Mouse (Mus musculus): ENCODE measurements at regions not wholly inside any gene's neighbourhood (a gene's known extent, or its start where the extent isn't known, plus 50 kb on each side); places are given as distances from the start of the nearest gene placed in this dataset.

- no peak overlapping the region for H3K27ac ChIP-seq
- no peaks in the 10 kb centered on the region for H3K36me3 ChIP-seq
- 68% methylated on average over 11 of the region's 11 CpGs for WGBS (ENCODE audit: insufficient replicate concordance)
- H3K9me3 ChIP-seq (replicated peaks), result no peaks in the 10 kb centered on the region
- no peak overlapping the region for H3K4me3 ChIP-seq
- 0 out of 2 replicates have a peak, but pooled peaks cover 10% of the 10 kb centered on the region for H3K4me1 ChIP-seq
- peaks cover 39% of the 10 kb centered on the region for H3K27me3 ChIP-seq (replicated peaks)
- no peak overlapping the region for H3K4me2 ChIP-seq
- no peak overlapping the region for H3K9ac ChIP-seq
- no peak for ATAC-seq
Observed at GRCm38 (mm10) chr2:172751364-172751763, 188.8 kb downstream of the Bmp7 start.

- ATAC-seq, result peak; percentile 56
- Histone ChIP-seq H3K9ac (no peak overlapping the region), H3K27me3 (replicated peaks) (peaks cover 84% of the 10 kb centered on the region), H3K36me3 (no peaks in the 10 kb centered on the region), H3K27ac (no peak overlapping the region), H3K4me2 (no peak overlapping the region), H3K4me1 (0 out of 2 replicates have a peak, but pooled peaks cover 10% of the 10 kb centered on the region), H3K4me3 (no peak overlapping the region), H3K9me3 (replicated peaks) (no peaks in the 10 kb centered on the region)
- WGBS (ENCODE audit: insufficient replicate concordance), result 35% methylated on average over 15 of the region's 15 CpGs
Observed at GRCm38 (mm10) chr2:172755686-172756471, 184.2 kb downstream of the Bmp7 start.

- no peak for ATAC-seq
- Histone ChIP-seq H3K36me3 (no peaks in the 10 kb centered on the region), H3K4me3 (no peak overlapping the region), H3K9ac (no peak overlapping the region), H3K4me1 (0 out of 2 replicates have a peak, but pooled peaks cover 10% of the 10 kb centered on the region), H3K27me3 (replicated peaks) (peaks cover 80% of the 10 kb centered on the region), H3K9me3 (replicated peaks) (no peaks in the 10 kb centered on the region), H3K27ac (no peak overlapping the region), H3K4me2 (no peak overlapping the region)
- 19% methylated on average over 8 of the region's 8 CpGs for WGBS (ENCODE audit: insufficient replicate concordance)
Observed at GRCm38 (mm10) chr2:172756472-172756860, 183.7 kb downstream of the Bmp7 start.

GRCm38 (mm10) chr2:172758497-172758896 is 181.6 kb downstream of the Bmp7 start:
- no peak overlapping the region for H3K4me3 ChIP-seq
- ATAC-seq, result no peak
- H3K4me1 ChIP-seq, result 0 out of 2 replicates have a peak, but pooled peaks cover 10% of the 10 kb centered on the region
- 9% methylated on average over 9 of the region's 9 CpGs for WGBS (ENCODE audit: insufficient replicate concordance)
- H3K9me3 ChIP-seq (replicated peaks), result no peaks in the 10 kb centered on the region
- H3K27me3 ChIP-seq (replicated peaks), result peaks cover 68% of the 10 kb centered on the region
- H3K4me2 ChIP-seq, result no peak overlapping the region
- H3K36me3 ChIP-seq, result no peaks in the 10 kb centered on the region
- no peak overlapping the region for H3K9ac ChIP-seq
- no peak overlapping the region for H3K27ac ChIP-seq

GRCm38 (mm10) chr2:172765260-172765659 is 174.9 kb downstream of the Bmp7 start:
- no peak overlapping the region for H3K9ac ChIP-seq
- H3K4me1 ChIP-seq, result no peaks in the 10 kb centered on the region
- no peak overlapping the region for H3K27ac ChIP-seq
- no peaks in the 10 kb centered on the region for H3K36me3 ChIP-seq
- no peak for ATAC-seq
- no peaks in the 10 kb centered on the region for H3K9me3 ChIP-seq (replicated peaks)
- no peak overlapping the region for H3K4me3 ChIP-seq
- no peak overlapping the region for H3K4me2 ChIP-seq
- H3K27me3 ChIP-seq (replicated peaks), result peaks cover 23% of the 10 kb centered on the region; the same call in 1 of the 2 replicates
- 74% methylated on average over 2 of the region's 2 CpGs for WGBS (ENCODE audit: insufficient replicate concordance)

GRCm38 (mm10) chr2:172766403-172766802 is 173.7 kb downstream of the Bmp7 start:
- Histone ChIP-seq H3K4me3 (no peak overlapping the region), H3K27me3 (replicated peaks) (peaks cover 17% of the 10 kb centered on the region; the same call in 1 of the 2 replicates), H3K9ac (no peak overlapping the region), H3K36me3 (no peaks in the 10 kb centered on the region), H3K4me1 (no peaks in the 10 kb centered on the region), H3K4me2 (no peak overlapping the region), H3K9me3 (replicated peaks) (no peaks in the 10 kb centered on the region), H3K27ac (no peak overlapping the region)
- no peak for ATAC-seq
- 50% methylated on average over 7 of the region's 7 CpGs for WGBS (ENCODE audit: insufficient replicate concordance)

- Histone ChIP-seq H3K36me3 (no peaks in the 10 kb centered on the region), H3K4me3 (no peak overlapping the region), H3K27ac (no peak overlapping the region), H3K4me1 (no peaks in the 10 kb centered on the region), H3K9me3 (replicated peaks) (no peaks in the 10 kb centered on the region), H3K9ac (no peak overlapping the region), H3K4me2 (no peak overlapping the region), H3K27me3 (replicated peaks) (peaks cover 14% of the 10 kb centered on the region; the same call in 1 of the 2 replicates)
- ATAC-seq, result no peak
- WGBS (ENCODE audit: insufficient replicate concordance), result 62% methylated on average over 8 of the region's 8 CpGs
Observed at GRCm38 (mm10) chr2:172768756-172769155, 171.4 kb downstream of the Bmp7 start.

- Histone ChIP-seq H3K9me3 (replicated peaks) (no peaks in the 10 kb centered on the region), H3K36me3 (no peaks in the 10 kb centered on the region), H3K9ac (no peak overlapping the region), H3K4me3 (no peak overlapping the region), H3K4me2 (no peak overlapping the region), H3K4me1 (no peaks in the 10 kb centered on the region), H3K27ac (no peak overlapping the region), H3K27me3 (replicated peaks) (peaks cover 10% of the 10 kb centered on the region; the same call in 1 of the 2 replicates)
- WGBS (ENCODE audit: insufficient replicate concordance), result 67% methylated on average over 6 of the region's 6 CpGs
- ATAC-seq, result no peak
Observed at GRCm38 (mm10) chr2:172770061-172770460, 170.1 kb downstream of the Bmp7 start.

GRCm38 (mm10) chr2:172770606-172771005 is 169.5 kb downstream of the Bmp7 start:
- Histone ChIP-seq H3K9me3 (replicated peaks) (no peaks in the 10 kb centered on the region), H3K27ac (no peak overlapping the region), H3K9ac (no peak overlapping the region), H3K4me3 (no peak overlapping the region), H3K36me3 (no peaks in the 10 kb centered on the region), H3K27me3 (replicated peaks) (peaks cover 10% of the 10 kb centered on the region; the same call in 1 of the 2 replicates), H3K4me2 (no peak overlapping the region), H3K4me1 (no peaks in the 10 kb centered on the region)
- 61% methylated on average over 14 of the region's 14 CpGs for WGBS (ENCODE audit: insufficient replicate concordance)
- no peak for ATAC-seq

- H3K4me2 ChIP-seq, result no peak overlapping the region
- 0 out of 2 replicates have a peak, but pooled peaks cover 4% of the 10 kb centered on the region for H3K9me3 ChIP-seq (replicated peaks)
- H3K36me3 ChIP-seq, result no peaks in the 10 kb centered on the region
- WGBS (ENCODE audit: insufficient replicate concordance), result 0% methylated on average over 2 of the region's 2 CpGs
- H3K27me3 ChIP-seq (replicated peaks), result peaks cover 5% of the 10 kb centered on the region; the same call in 1 of the 2 replicates
- 0 out of 2 replicates have a peak, but pooled peaks have one; percentile 29 for ATAC-seq
- no peak overlapping the region for H3K4me3 ChIP-seq
- no peak overlapping the region for H3K27ac ChIP-seq
- no peaks in the 10 kb centered on the region for H3K4me1 ChIP-seq
- no peak overlapping the region for H3K9ac ChIP-seq
Observed at GRCm38 (mm10) chr2:172773176-172773575, 166.9 kb downstream of the Bmp7 start.

GRCm38 (mm10) chr2:172776485-172776884 is 163.6 kb downstream of the Bmp7 start:
- WGBS (ENCODE audit: insufficient replicate concordance), result 49% methylated on average over 12 of the region's 12 CpGs
- ATAC-seq, result no peak

GRCm38 (mm10) chr2:172777774-172778173 is 162.3 kb downstream of the Bmp7 start:
- no peak overlapping the region for H3K9ac ChIP-seq
- no peaks in the 10 kb centered on the region for H3K4me1 ChIP-seq
- ATAC-seq, result no peak
- 61% methylated on average over 2 of the region's 2 CpGs for WGBS (ENCODE audit: insufficient replicate concordance)
- 0 out of 2 replicates have a peak, but pooled peaks cover 4% of the 10 kb centered on the region for H3K9me3 ChIP-seq (replicated peaks)
- H3K27me3 ChIP-seq (replicated peaks), result peaks cover 11% of the 10 kb centered on the region; the same call in 1 of the 2 replicates
- no peak overlapping the region for H3K4me3 ChIP-seq
- H3K27ac ChIP-seq, result no peak overlapping the region
- H3K4me2 ChIP-seq, result no peak overlapping the region
- no peaks in the 10 kb centered on the region for H3K36me3 ChIP-seq

More at GRCm38 (mm10) chr2:172776485-172776884, 163.6 kb downstream of the Bmp7 start:
- Histone ChIP-seq H3K9me3 (replicated peaks) (0 out of 2 replicates have a peak, but pooled peaks cover 4% of the 10 kb centered on the region), H3K4me3 (no peak overlapping the region), H3K36me3 (no peaks in the 10 kb centered on the region), H3K27me3 (replicated peaks) (peaks cover 11% of the 10 kb centered on the region; the same call in 1 of the 2 replicates), H3K4me1 (no peaks in the 10 kb centered on the region), H3K4me2 (no peak overlapping the region), H3K27ac (no peak overlapping the region), H3K9ac (no peak overlapping the region)

Data from liver, embryonic 12.5 days (tissue).